Comparison of ENCODE assay signal across 18 mouse cellular contexts in genomic region chr9:108112719-108113340, GRCm38 (mm10). TPM values are rescaled to one million over a fixed set of nuclear protein-coding genes. Genes with fewer than 3 reads are reported as not detected.
DNase-seq lines count a peak whose midpoint lies in the region; ATAC-seq lines count a peak whose summit lies in the region.
"Had no signal": no experiment of that assay in that cellular context is flagged by ENCODE, and none has a peak within 500 bp of the region (broad histone marks: within the 10 kb centered on the region; RNA-seq: fewer than 3 reads in every experiment).

No protein-coding gene starts in this region.

- H3K36me3 ChIP-seq in heart, embryonic 11.5 days (ENCODE audit: control insufficient read depth, insufficient read depth, low read length) = no peaks in the 10 kb centered on the region
- H3K36me3 ChIP-seq: embryonic facial prominence, embryonic 15.5 days; limb, embryonic 15.5 days had no signal

- peaks cover 35% of the 10 kb centered on the region for H3K27me3 ChIP-seq in heart, embryonic 11.5 days (ENCODE audit: control insufficient read depth, insufficient read depth, low read length)
- H3K27me3 ChIP-seq: midbrain, embryonic 15.5 days had no signal

- intact Hi-C loops in heart, postnatal 14 days (cut with DNase I) = no loop called here

- no peak overlapping the region for H3K27ac ChIP-seq in heart, embryonic 11.5 days (ENCODE audit: low read depth, low read length)
- H3K27ac ChIP-seq: embryonic facial prominence, embryonic 15.5 days; kidney, postnatal 0 days; limb, embryonic 15.5 days; macrophage; midbrain, embryonic 15.5 days had no signal

- H3K9ac ChIP-seq in heart, embryonic 11.5 days (ENCODE audit: low read depth, low read length) = no peak overlapping the region
- H3K9ac ChIP-seq: embryonic facial prominence, embryonic 15.5 days; limb, embryonic 15.5 days; midbrain, embryonic 15.5 days had no signal

- no peak for ATAC-seq in heart, embryonic 11.5 days (replicated peaks; ENCODE audit: insufficient number of reproducible peaks, low FRiP score, low TSS enrichment)
- ATAC-seq in erythroblast, adult 5-6 weeks (replicated peaks; ENCODE audit: low FRiP score, poor library complexity, severe bottlenecking) = no peak
- ATAC-seq: forebrain, embryonic 14.5 days; inflammation-experienced regulatory T-cells, adult 6 months; midbrain, embryonic 15.5 days had no signal

- DNase-seq in heart, adult 8-10 months (ENCODE audit: low spot score) = peak; percentile 19
- DNase-seq in cerebellum, adult 8-10 months = peak; percentile 75
- peak; percentile 83 to 85 for DNase-seq in cerebellum, postnatal 25 days
- DNase-seq in heart, postnatal 14 days = peak; percentile 44 to 48
- DNase-seq in thymus, adult 18-20 months = no peak
- DNase-seq: lung, adult 2 months had no signal

- no peaks in the 10 kb centered on the region for H3K9me3 ChIP-seq in heart, embryonic 11.5 days (replicated peaks; ENCODE audit: control insufficient read depth, low read length)
- H3K9me3 ChIP-seq: embryonic facial prominence, embryonic 15.5 days; G1E; limb, embryonic 15.5 days; midbrain, embryonic 15.5 days had no signal

- WGBS in heart, embryonic 11.5 days (ENCODE audit: insufficient replicate concordance) = 90% methylated on average over 18 of the region's 18 CpGs

- peaks cover 25% of the 10 kb centered on the region for H3K4me1 ChIP-seq in heart, embryonic 11.5 days (ENCODE audit: control insufficient read depth, insufficient read depth, low read length)

- no peak overlapping the region for H3K4me3 ChIP-seq in heart, embryonic 11.5 days (ENCODE audit: low read depth, low read length)
- H3K4me3 ChIP-seq: embryonic facial prominence, embryonic 15.5 days; limb, embryonic 15.5 days; midbrain, embryonic 15.5 days had no signal

- no peak overlapping the region for H3K4me2 ChIP-seq in heart, embryonic 11.5 days
- H3K4me2 ChIP-seq: embryonic facial prominence, embryonic 15.5 days; limb, embryonic 15.5 days; midbrain, embryonic 15.5 days had no signal

RNA-seq across cellular contexts. Expression of gene Apeh, which starts 18.4 kb away (rescaled TPM):
- total RNA-seq in heart, adult 8-10 months (2022) = 10 to 100 TPM; 38.5 to 49.0 (median 44.9) TPM
- polyA plus RNA-seq in heart, embryonic 11.5 days (2014; fragmentation: Nextera tagmentation; extraction: Ambion mirVana) = 64.5 and 70.7 TPM in 2 replicates
- 10 to 100 TPM; 36.4 to 41.8 TPM for total RNA-seq in heart, postnatal 14 days (2021)
- total RNA-seq in erythroblast, adult 5-6 weeks (2015; ENCODE audit: low replicate concordance) = 123 and 182 TPM in 2 replicates
- 219 and 268 TPM in 2 replicates for total RNA-seq in erythroblast, adult 5-6 weeks (2017; ENCODE audit: low replicate concordance)

RNA-seq across cellular contexts. Expression of gene Rnf123, which starts 29.7 kb away (rescaled TPM):
- 100 to 1,000 TPM; 103 to 132 (median 110) TPM for total RNA-seq in heart, adult 8-10 months (2022)
- 23.4 and 27.2 TPM in 2 replicates for polyA plus RNA-seq in heart, embryonic 11.5 days (2014; fragmentation: Nextera tagmentation; extraction: Ambion mirVana)
- total RNA-seq in heart, postnatal 14 days (2021) = 10 to 100 TPM; 85.3 to 92.6 TPM
- 734 and 842 TPM in 2 replicates for total RNA-seq in erythroblast, adult 5-6 weeks (2015; ENCODE audit: low replicate concordance)
- 498 and 626 TPM in 2 replicates for total RNA-seq in erythroblast, adult 5-6 weeks (2017; ENCODE audit: low replicate concordance)

RNA-seq across cellular contexts. Expression of gene Mst1, which starts 32.6 kb away (rescaled TPM):
- total RNA-seq in heart, adult 8-10 months (2022) = under 1 TPM in 1 of 4 experiments, not detected in 3; 0.14 TPM
- polyA plus RNA-seq in heart, embryonic 11.5 days (2014; fragmentation: Nextera tagmentation; extraction: Ambion mirVana) = 1.4 and 1.8 TPM in 2 replicates
- total RNA-seq in heart, postnatal 14 days (2021) = under 1 TPM in 1 of 2 experiments, not detected in 1; 0.38 TPM
- 33.0 and 48.8 TPM in 2 replicates for total RNA-seq in erythroblast, adult 5-6 weeks (2015; ENCODE audit: low replicate concordance)
- 6.6 and 13.4 TPM in 2 replicates for total RNA-seq in erythroblast, adult 5-6 weeks (2017; ENCODE audit: low replicate concordance)
- total RNA-seq: layer of hippocampus, adult 8-10 months; left cerebral cortex, postnatal 10 days had no signal
- polyA plus RNA-seq: forebrain, embryonic 14.5 days; midbrain, embryonic 15.5 days had no signal

RNA-seq across cellular contexts. Expression of gene Amigo3, which starts 59.9 kb away (rescaled TPM):
- total RNA-seq in heart, adult 8-10 months (2022) = 1 to 10 TPM; 1.3 to 3.1 (median 1.6) TPM
- 1.1 and 1.9 TPM in 2 replicates for polyA plus RNA-seq in heart, embryonic 11.5 days (2014; fragmentation: Nextera tagmentation; extraction: Ambion mirVana)
- total RNA-seq in heart, postnatal 14 days (2021) = 1 to 10 TPM; 1.4 to 1.9 TPM
- total RNA-seq in erythroblast, adult 5-6 weeks (2015; ENCODE audit: low replicate concordance) = 0.77 TPM in 1 of 2 replicates, not detected in the other
- 2.3 and 2.8 TPM in 2 replicates for total RNA-seq in erythroblast, adult 5-6 weeks (2017; ENCODE audit: low replicate concordance)

Comparison
In these comparisons a context has a peak if more than half of its experiments do, and no peak if none do; other contexts are left out.
1. DNase-seq: peak in heart, adult 8-10 months (single experiment), cerebellum, adult 8-10 months (single experiment), cerebellum, postnatal 25 days (2 of 2) and heart, postnatal 14 days (2 of 2); none in thymus, adult 18-20 months (0 of 2).
2. RNA of gene Mst1, which starts 32.6 kb away (total RNA-seq): 6.6 to 48.8 TPM in erythroblast, adult 5-6 weeks; 0.38 TPM in heart, postnatal 14 days and 0.14 TPM in heart, adult 8-10 months; every median in the first group is over 4 times any median in the second.